Comparison of ENCODE assay signal across 17 mouse cellular contexts in genomic region chr11:120853788-120854187, GRCm38 (mm10). TPM values are rescaled to one million over a fixed set of nuclear protein-coding genes. Genes with fewer than 3 reads are reported as not detected.
A peak's percentile ranks its signal among the peaks of the same experiment; 100 is the strongest.
DNase-seq lines count a peak whose midpoint lies in the region; ATAC-seq lines count a peak whose summit lies in the region.
"Had no signal": no experiment of that assay in that cellular context is flagged by ENCODE, and none has a peak within 500 bp of the region (broad histone marks: within the 10 kb centered on the region; RNA-seq: fewer than 3 reads in every experiment).

No protein-coding gene starts in this region.

- ATAC-seq in kidney, embryonic 14.5 days (ENCODE audit: low FRiP score, low TSS enrichment): no peak
- ATAC-seq in lung, embryonic 15.5 days (ENCODE audit: borderline replicate concordance, extremely low read depth, low FRiP score, low TSS enrichment): no peak
- ATAC-seq in stomach, embryonic 14.5 days (ENCODE audit: insufficient number of reproducible peaks, insufficient read depth, low FRiP score, low read depth): no peak
- no peak for ATAC-seq in heart, embryonic 12.5 days (ENCODE audit: insufficient number of reproducible peaks, low FRiP score)
- ATAC-seq: forebrain, embryonic 16.5 days had no signal

- H3K9me3 ChIP-seq in kidney, embryonic 14.5 days (ENCODE audit: control insufficient read depth, low read length): no peaks in the 10 kb centered on the region
- no peaks in the 10 kb centered on the region for H3K9me3 ChIP-seq in lung, embryonic 15.5 days
- no peaks in the 10 kb centered on the region for H3K9me3 ChIP-seq in stomach, embryonic 14.5 days (ENCODE audit: control insufficient read depth, low read depth, low read length)
- 0 out of 2 replicates have a peak, but pooled peaks cover 6% of the 10 kb centered on the region for H3K9me3 ChIP-seq in heart, embryonic 12.5 days (replicated peaks)
- H3K9me3 ChIP-seq: midbrain, embryonic 12.5 days had no signal

- H3K4me2 ChIP-seq in kidney, embryonic 14.5 days (replicated peaks; ENCODE audit: low read depth, low read length): no peak overlapping the region
- no peak overlapping the region for H3K4me2 ChIP-seq in lung, embryonic 15.5 days
- H3K4me2 ChIP-seq in stomach, embryonic 14.5 days (replicated peaks; ENCODE audit: low read depth, low read length): no peak overlapping the region
- no peak overlapping the region for H3K4me2 ChIP-seq in heart, embryonic 12.5 days
- H3K4me2 ChIP-seq: midbrain, embryonic 12.5 days had no signal

- peaks cover 14% of the 10 kb centered on the region; the same call in 1 of the 2 replicates for H3K36me3 ChIP-seq in kidney, embryonic 14.5 days (ENCODE audit: control insufficient read depth, insufficient read depth, low read length)
- H3K36me3 ChIP-seq in lung, embryonic 15.5 days: no peaks in the 10 kb centered on the region
- 0 out of 2 replicates have a peak, but pooled peaks cover 2% of the 10 kb centered on the region for H3K36me3 ChIP-seq in stomach, embryonic 14.5 days (ENCODE audit: control insufficient read depth, insufficient read depth, low read length)
- peaks cover 13% of the 10 kb centered on the region for H3K36me3 ChIP-seq in heart, embryonic 12.5 days

- DNase-seq in kidney, adult 11 months: no peak
- no peak for DNase-seq in lung, postnatal 25 days (ENCODE audit: low spot score)
- DNase-seq in R1 (ENCODE audit: low read depth, low spot score): peak; percentile 33
- DNase-seq in gastrocnemius, postnatal 4 days (ENCODE audit: low spot score in 2 of 2): no peak
- DNase-seq: B cell, adult 2 months; cerebellum, adult 9-10 months; heart, adult 11 months; heart, postnatal 4 days; spleen, adult 18-20 months; thymus, postnatal 25 days had no signal

- no peak overlapping the region for H3K9ac ChIP-seq in kidney, embryonic 14.5 days (ENCODE audit: low read depth, low read length)
- no peak overlapping the region for H3K9ac ChIP-seq in lung, embryonic 15.5 days
- no peak overlapping the region for H3K9ac ChIP-seq in stomach, embryonic 14.5 days (replicated peaks; ENCODE audit: low read depth, low read length)
- no peak overlapping the region for H3K9ac ChIP-seq in heart, embryonic 12.5 days
- H3K9ac ChIP-seq: midbrain, embryonic 12.5 days had no signal

- peaks cover 19% of the 10 kb centered on the region; the same call in 1 of the 2 replicates for H3K4me1 ChIP-seq in kidney, embryonic 14.5 days (ENCODE audit: control insufficient read depth, insufficient read depth, low read length)
- peaks cover 31% of the 10 kb centered on the region for H3K4me1 ChIP-seq in lung, embryonic 15.5 days
- peaks cover 5% of the 10 kb centered on the region; the same call in 1 of the 2 replicates for H3K4me1 ChIP-seq in stomach, embryonic 14.5 days (ENCODE audit: control insufficient read depth, insufficient read depth, low read length)
- peaks cover 25% of the 10 kb centered on the region for H3K4me1 ChIP-seq in heart, embryonic 12.5 days (replicated peaks)
- H3K4me1 ChIP-seq: midbrain, embryonic 12.5 days had no signal

- H3K4me3 ChIP-seq in kidney, embryonic 14.5 days (ENCODE audit: low read length): no peak overlapping the region
- H3K4me3 ChIP-seq in lung, embryonic 15.5 days: no peak overlapping the region
- no peak overlapping the region for H3K4me3 ChIP-seq in stomach, embryonic 14.5 days (ENCODE audit: low read depth, low read length)
- H3K4me3 ChIP-seq in heart, embryonic 12.5 days: no peak overlapping the region
- H3K4me3 ChIP-seq: erythroblast, embryonic 14.5 days; midbrain, embryonic 12.5 days had no signal

- 79% methylated on average over 4 of the region's 4 CpGs for WGBS in kidney, embryonic 14.5 days
- 61% methylated on average over 4 of the region's 4 CpGs for WGBS in lung, embryonic 15.5 days
- WGBS in stomach, embryonic 14.5 days: 70% methylated on average over 4 of the region's 4 CpGs
- WGBS in heart, embryonic 12.5 days: 82% methylated on average over 4 of the region's 4 CpGs

- peak overlapping the region; percentile 59; the same call in 1 of the 2 replicates for H3K27ac ChIP-seq in kidney, embryonic 14.5 days (ENCODE audit: low read depth, low read length)
- peak overlapping the region; percentile 88 for H3K27ac ChIP-seq in lung, embryonic 15.5 days
- H3K27ac ChIP-seq in stomach, embryonic 14.5 days (ENCODE audit: low read length): peak overlapping the region; percentile 23; the same call in 1 of the 2 replicates
- no peak overlapping the region for H3K27ac ChIP-seq in heart, embryonic 12.5 days (ENCODE audit: poor library complexity, severe bottlenecking)
- H3K27ac ChIP-seq: midbrain, embryonic 12.5 days had no signal

- no peaks in the 10 kb centered on the region for H3K27me3 ChIP-seq in kidney, embryonic 14.5 days (ENCODE audit: control insufficient read depth, insufficient read depth, low read length)
- H3K27me3 ChIP-seq in lung, embryonic 15.5 days: no peaks in the 10 kb centered on the region
- no peaks in the 10 kb centered on the region for H3K27me3 ChIP-seq in stomach, embryonic 14.5 days (ENCODE audit: control insufficient read depth, insufficient read depth, low read length)
- H3K27me3 ChIP-seq in heart, embryonic 12.5 days (replicated peaks): no peaks in the 10 kb centered on the region
- H3K27me3 ChIP-seq: midbrain, embryonic 12.5 days had no signal

RNA-seq across cellular contexts. Expression of gene Fasn, which starts 29.4 kb away (rescaled TPM):
- 54.9 and 79.9 TPM in 2 replicates for polyA plus RNA-seq in kidney, embryonic 14.5 days (2014; fragmentation: Nextera tagmentation; extraction: Ambion mirVana)
- polyA plus RNA-seq in lung, embryonic 15.5 days (2015; fragmentation: Nextera tagmentation; extraction: Ambion mirVana): 49.0 and 53.2 TPM in 2 replicates
- polyA plus RNA-seq in stomach, embryonic 14.5 days (2014; fragmentation: Nextera tagmentation; extraction: Ambion mirVana): 69.0 and 70.9 TPM in 2 replicates
- 45.1 and 47.5 TPM in 2 replicates for polyA plus RNA-seq in heart, embryonic 12.5 days (2016; fragmentation: Nextera tagmentation; extraction: Ambion mirVana)
- 10 to 100 TPM; 48.6 to 49.9 TPM for total RNA-seq in gastrocnemius, postnatal 4 days (2021)

RNA-seq across cellular contexts. Expression of gene Dus1l, which starts 57.6 kb away (rescaled TPM):
- polyA plus RNA-seq in kidney, embryonic 14.5 days (2014; fragmentation: Nextera tagmentation; extraction: Ambion mirVana): 58.2 and 80.3 TPM in 2 replicates
- 84.3 and 90.4 TPM in 2 replicates for polyA plus RNA-seq in lung, embryonic 15.5 days (2015; fragmentation: Nextera tagmentation; extraction: Ambion mirVana)
- 59.7 and 66.9 TPM in 2 replicates for polyA plus RNA-seq in stomach, embryonic 14.5 days (2014; fragmentation: Nextera tagmentation; extraction: Ambion mirVana)
- polyA plus RNA-seq in heart, embryonic 12.5 days (2016; fragmentation: Nextera tagmentation; extraction: Ambion mirVana): 48.0 and 48.3 TPM in 2 replicates
- 10 to 100 TPM; 37.8 TPM for total RNA-seq in gastrocnemius, postnatal 4 days (2021)
